8 mouse cellular contexts compared by ENCODE assay signal in the genomic region with DNA sequence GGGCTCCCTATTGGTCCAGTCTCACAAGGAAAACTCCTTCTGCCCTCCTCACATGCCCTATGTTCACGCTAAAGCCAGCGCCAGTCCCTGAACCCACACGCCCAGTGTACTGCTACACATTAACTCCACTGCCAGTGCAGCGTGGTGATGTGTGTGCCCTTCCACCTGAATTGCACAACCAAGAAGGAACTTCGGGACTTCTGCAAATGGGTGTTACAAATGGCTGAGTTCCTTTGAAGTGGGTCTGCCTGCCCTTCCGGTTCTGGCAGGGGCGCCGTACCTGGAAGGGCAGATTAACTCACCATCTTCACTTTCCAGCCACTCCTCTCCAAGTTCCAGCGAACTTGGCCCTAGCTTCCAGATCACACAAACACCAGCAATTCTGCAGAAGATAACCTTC. TPM values are rescaled to one million over a fixed set of nuclear protein-coding genes. Genes with fewer than 3 reads are reported as not detected.
DNase-seq lines count a peak whose midpoint lies in the region; ATAC-seq and TF ChIP-seq lines count a peak whose summit lies in the region.

No protein-coding gene starts in this region.

- 0 out of 2 replicates have a peak overlapping the region, but pooled peaks have one; percentile 34 for H3K9ac ChIP-seq in heart, embryonic 11.5 days (ENCODE audit: low read depth, low read length)
- no peak overlapping the region for H3K9ac ChIP-seq in kidney, postnatal 0 days (ENCODE audit: low read depth, low read length)

- 36% methylated on average over 9 of the region's 9 CpGs for WGBS in heart, embryonic 11.5 days (ENCODE audit: insufficient replicate concordance)
- WGBS in kidney, postnatal 0 days, result 21% methylated on average over 9 of the region's 9 CpGs
- WGBS in macrophage (ENCODE audit: missing documents), result 12% methylated on average over 9 of the region's 9 CpGs

- no peak for DNase-seq in heart, adult 9 months (ENCODE audit: low spot score in 2 of 2)
- DNase-seq in gonadal fat pad, adult 2 months (ENCODE audit: low read depth), result peak; percentile 89
- peak; percentile 40 for DNase-seq in kidney, postnatal 0 days (ENCODE audit: low spot score)
- DNase-seq in MN1 (ENCODE audit: low spot score), result no peak
- DNase-seq in embryo, embryonic 9.5 days (ENCODE audit: extremely low spot score), result no peak

- no peaks in the 10 kb centered on the region for H3K27me3 ChIP-seq in heart, embryonic 11.5 days (ENCODE audit: control insufficient read depth, insufficient read depth, low read length)
- H3K27me3 ChIP-seq in kidney, postnatal 0 days (ENCODE audit: insufficient read depth, low read length), result no peaks in the 10 kb centered on the region

- no peak for ATAC-seq in heart, embryonic 11.5 days (replicated peaks; ENCODE audit: insufficient number of reproducible peaks, low FRiP score, low TSS enrichment)
- ATAC-seq in kidney, postnatal 0 days (replicated peaks; ENCODE audit: low FRiP score, low read depth), result peak; percentile 86
- no peak for ATAC-seq in cerebellum, adult (ENCODE audit: insufficient number of reproducible peaks, low FRiP score, low TSS enrichment)

- H3K27ac ChIP-seq in heart, embryonic 11.5 days (ENCODE audit: low read depth, low read length), result peak overlapping the region; percentile 76
- peak overlapping the region; percentile 74 for H3K27ac ChIP-seq in kidney, postnatal 0 days
- H3K27ac ChIP-seq in macrophage, result peak overlapping the region; percentile 64

- no peaks in the 10 kb centered on the region for H3K36me3 ChIP-seq in heart, embryonic 11.5 days (ENCODE audit: control insufficient read depth, insufficient read depth, low read length)
- H3K36me3 ChIP-seq in kidney, postnatal 0 days (ENCODE audit: insufficient read depth, low read length), result no peaks in the 10 kb centered on the region
- no peaks in the 10 kb centered on the region for H3K36me3 ChIP-seq in macrophage (ENCODE audit: inconsistent target)

- TF ChIP-seq CTCF in kidney, postnatal 0 days (IDR thresholded peaks at IDR 0.05; ENCODE audit: low read depth), result no peak

- peak overlapping the region; percentile 65 for H3K4me2 ChIP-seq in heart, embryonic 11.5 days
- peak overlapping the region; percentile 48 for H3K4me2 ChIP-seq in kidney, postnatal 0 days (ENCODE audit: low read length)

- peaks cover 19% of the 10 kb centered on the region for H3K4me1 ChIP-seq in heart, embryonic 11.5 days (ENCODE audit: control insufficient read depth, insufficient read depth, low read length)
- peaks cover 31% of the 10 kb centered on the region for H3K4me1 ChIP-seq in kidney, postnatal 0 days (replicated peaks; ENCODE audit: insufficient read depth, low read length)

- H3K9me3 ChIP-seq in heart, embryonic 11.5 days (replicated peaks; ENCODE audit: control insufficient read depth, low read length), result no peaks in the 10 kb centered on the region
- no peaks in the 10 kb centered on the region for H3K9me3 ChIP-seq in kidney, postnatal 0 days (replicated peaks; ENCODE audit: low read length)

- no peak overlapping the region for H3K4me3 ChIP-seq in heart, embryonic 11.5 days (ENCODE audit: low read depth, low read length)
- no peak overlapping the region for H3K4me3 ChIP-seq in kidney, postnatal 0 days (replicated peaks; ENCODE audit: low read depth, low read length)
- no peak overlapping the region for H3K4me3 ChIP-seq in macrophage (ENCODE audit: inconsistent target)

- no peaks in the 10 kb centered on the region for H3K79me2 ChIP-seq in macrophage (ENCODE audit: inconsistent target)

RNA-seq across cellular contexts. Expression of gene Egln3, which starts 12.5 kb away (rescaled TPM):
- polyA plus RNA-seq in heart, embryonic 11.5 days (2014; fragmentation: Nextera tagmentation; extraction: Ambion mirVana), result 6.8 and 7.9 TPM in 2 replicates
- 8.3 and 8.9 TPM in 2 replicates for polyA plus RNA-seq in gonadal fat pad, adult 2 months (2012; rRNA removed)
- polyA plus RNA-seq in kidney, postnatal 0 days (2015; fragmentation: Nextera tagmentation; extraction: Ambion mirVana), result 13.3 and 14.4 TPM in 2 replicates
- under 1 TPM in 1 of 26 experiments, not detected in 25; 0.47 TPM for total RNA-seq in macrophage (2018; cell fraction: chromatin; rRNA removed)
- under 1 TPM in 20 of 26 experiments, not detected in 6; 0.04 to 0.47 (median 0.24) TPM for total RNA-seq in macrophage (2018; cell fraction: cytosol; rRNA removed)
- total RNA-seq in macrophage (2018; cell fraction: nucleus; rRNA removed), result under 1 TPM in 2 of 26 experiments, not detected in 24; 0.23 to 0.24 TPM
- 0.15 to 0.23 TPM (median 0.17 TPM) in 3 replicates for polyA plus RNA-seq in macrophage (2018)

Comparison
In these comparisons a context has a peak if more than half of its experiments do, and no peak if none do; other contexts are left out.
1. DNase-seq: peak in gonadal fat pad, adult 2 months (single experiment) and kidney, postnatal 0 days (single experiment); none in heart, adult 9 months (0 of 2), MN1 (single experiment) and embryo, embryonic 9.5 days (single experiment).
2. Peak in every context shown above with its lines, with median percentiles within 50 percentile points of each other: H3K27ac ChIP-seq.